Comparison of ENCODE assay signal across 18 mouse cellular contexts in genomic region chr5:16236608-16237007, GRCm38 (mm10).
A peak's percentile ranks its signal among the peaks of the same experiment; 100 is the strongest.
DNase-seq lines count a peak whose midpoint lies in the region; ATAC-seq and TF ChIP-seq lines count a peak whose summit lies in the region.
"Had no signal": no experiment of that assay in that cellular context is flagged by ENCODE, and none has a peak within 500 bp of the region (broad histone marks: within the 10 kb centered on the region; RNA-seq: fewer than 3 reads in every experiment).

No protein-coding gene starts in this region.

- TF ChIP-seq CTCF in hindbrain, postnatal 0 days (IDR thresholded peaks at IDR 0.05; ENCODE audit: low read depth): no peak

- H3K4me1 ChIP-seq in hindbrain, embryonic 13.5 days (replicated peaks): peaks cover 30% of the 10 kb centered on the region
- 0 out of 2 replicates have a peak, but pooled peaks cover 3% of the 10 kb centered on the region for H3K4me1 ChIP-seq in hindbrain, embryonic 10.5 days (replicated peaks)
- 0 out of 2 replicates have a peak, but pooled peaks cover 9% of the 10 kb centered on the region for H3K4me1 ChIP-seq in hindbrain, postnatal 0 days (ENCODE audit: insufficient read depth, low read length)
- 0 out of 2 replicates have a peak, but pooled peaks cover 3% of the 10 kb centered on the region for H3K4me1 ChIP-seq in intestine, embryonic 16.5 days (ENCODE audit: control insufficient read depth, insufficient read depth, low read length)

- ATAC-seq in hindbrain, embryonic 13.5 days (ENCODE audit: low FRiP score): no peak
- ATAC-seq in hindbrain, postnatal 0 days: no peak
- no peak for ATAC-seq in intestine, embryonic 16.5 days
- ATAC-seq: liver, postnatal 0 days had no signal

- H3K4me2 ChIP-seq in hindbrain, embryonic 13.5 days: no peak overlapping the region
- no peak overlapping the region for H3K4me2 ChIP-seq in hindbrain, postnatal 0 days (ENCODE audit: low read depth, low read length)
- no peak overlapping the region for H3K4me2 ChIP-seq in intestine, embryonic 16.5 days (ENCODE audit: low read depth, low read length)
- H3K4me2 ChIP-seq: stomach, embryonic 15.5 days had no signal

- H3K27ac ChIP-seq in hindbrain, embryonic 13.5 days: peak overlapping the region; percentile 64
- no peak overlapping the region for H3K27ac ChIP-seq in hindbrain, embryonic 10.5 days
- H3K27ac ChIP-seq in hindbrain, postnatal 0 days: no peak overlapping the region
- H3K27ac ChIP-seq in intestine, embryonic 16.5 days (ENCODE audit: low read length): no peak overlapping the region
- H3K27ac ChIP-seq: stomach, embryonic 15.5 days had no signal

- H3K9ac ChIP-seq in hindbrain, embryonic 13.5 days: no peak overlapping the region
- H3K9ac ChIP-seq in hindbrain, postnatal 0 days (replicated peaks; ENCODE audit: low read length): no peak overlapping the region
- no peak overlapping the region for H3K9ac ChIP-seq in intestine, embryonic 16.5 days (ENCODE audit: low read depth, low read length)
- H3K9ac ChIP-seq: liver, postnatal 0 days; stomach, embryonic 15.5 days had no signal

- no peaks in the 10 kb centered on the region for H3K9me3 ChIP-seq in hindbrain, embryonic 13.5 days
- H3K9me3 ChIP-seq in hindbrain, embryonic 10.5 days: no peaks in the 10 kb centered on the region
- no peaks in the 10 kb centered on the region for H3K9me3 ChIP-seq in hindbrain, postnatal 0 days (ENCODE audit: low read length)
- H3K9me3 ChIP-seq in intestine, embryonic 16.5 days (ENCODE audit: control insufficient read depth, low read length): no peaks in the 10 kb centered on the region
- H3K9me3 ChIP-seq: stomach, embryonic 15.5 days had no signal

- no peaks in the 10 kb centered on the region for H3K36me3 ChIP-seq in hindbrain, embryonic 13.5 days
- H3K36me3 ChIP-seq in hindbrain, embryonic 10.5 days: no peaks in the 10 kb centered on the region
- H3K36me3 ChIP-seq in hindbrain, postnatal 0 days (ENCODE audit: insufficient read depth, low read length): no peaks in the 10 kb centered on the region
- H3K36me3 ChIP-seq in intestine, embryonic 16.5 days (ENCODE audit: control insufficient read depth, insufficient read depth, low read length): no peaks in the 10 kb centered on the region
- H3K36me3 ChIP-seq: stomach, embryonic 15.5 days had no signal

- H3K27me3 ChIP-seq in hindbrain, embryonic 13.5 days: no peaks in the 10 kb centered on the region
- no peaks in the 10 kb centered on the region for H3K27me3 ChIP-seq in hindbrain, embryonic 10.5 days (ENCODE audit: insufficient read depth, poor library complexity, severe bottlenecking)
- H3K27me3 ChIP-seq in hindbrain, postnatal 0 days (ENCODE audit: insufficient read depth, low read length): no peaks in the 10 kb centered on the region
- H3K27me3 ChIP-seq in intestine, embryonic 16.5 days (replicated peaks; ENCODE audit: control insufficient read depth, insufficient read depth, low read length): no peaks in the 10 kb centered on the region
- H3K27me3 ChIP-seq: stomach, embryonic 15.5 days had no signal

- no peak for DNase-seq in hindbrain, embryonic 10.5 days (ENCODE audit: low spot score)
- DNase-seq in right cerebral cortex, postnatal 25 days: peak; percentile 12
- no peak for DNase-seq in right cerebral cortex, adult 18-20 months
- DNase-seq in hindbrain, postnatal 0 days (ENCODE audit: low spot score): peak; percentile 28
- DNase-seq in Muller cell, postnatal 12 days (ENCODE audit: inconsistent ontology term): no peak
- DNase-seq: adrenal gland, postnatal 25 days; cerebellum, adult 9-11 months; gastrocnemius, postnatal 10 days; kidney, adult 8-10 months; kidney, postnatal 36 days; liver; liver, postnatal 0 days; lung, postnatal 14 days; spleen, adult 18-20 months; thymus, adult 2 months had no signal

- H3K4me3 ChIP-seq in hindbrain, embryonic 13.5 days: no peak overlapping the region
- H3K4me3 ChIP-seq in hindbrain, embryonic 10.5 days: no peak overlapping the region
- no peak overlapping the region for H3K4me3 ChIP-seq in hindbrain, postnatal 0 days (ENCODE audit: low read length)
- no peak overlapping the region for H3K4me3 ChIP-seq in intestine, embryonic 16.5 days (ENCODE audit: low read length)
- H3K4me3 ChIP-seq: stomach, embryonic 15.5 days had no signal

- WGBS in hindbrain, embryonic 13.5 days: 62% methylated on average over 4 of the region's 4 CpGs
- WGBS in hindbrain, embryonic 10.5 days: 83% methylated on average over 4 of the region's 4 CpGs
- 47% methylated on average over 4 of the region's 4 CpGs for WGBS in hindbrain, postnatal 0 days
- WGBS in intestine, embryonic 16.5 days: 85% methylated on average over 4 of the region's 4 CpGs

Comparison
In these comparisons a context has a peak if more than half of its experiments do, and no peak if none do; other contexts are left out.
1. DNase-seq: peak in right cerebral cortex, postnatal 25 days (single experiment) and hindbrain, postnatal 0 days (single experiment); none in hindbrain, embryonic 10.5 days (single experiment), right cerebral cortex, adult 18-20 months (single experiment) and Muller cell, postnatal 12 days (single experiment).